Mouse (Mus musculus) liver, postnatal 0 days (tissue): ENCODE measurements around the gene Esyt1. TPM values are rescaled to one million over a fixed set of nuclear protein-coding genes. Genes with fewer than 3 reads are reported as not detected.

Source experiments
- ATAC-seq: fragments of 200-750 bp; cut with Nextera tagmentation; 2 replicates; pipeline ENCODE4 v1.8.0; 2017; ENCODE audit warnings: mild to moderate bottlenecking, moderate library complexity
- DNase-seq: peaks from one replicate; pipeline ENCODE4 v3.0.0-alpha.2; 2016
- H3K27ac ChIP-seq: fragments of 300-500 bp; sonication (generic); 2 replicates; pipeline ENCODE4 v1.5.1; 2014; ENCODE audit warnings: antibody characterized with exemption, moderate library complexity, mild to moderate bottlenecking, low read depth
- H3K27me3 ChIP-seq: fragments of 300-500 bp; sonication (generic); 2 replicates; pipeline ENCODE4 v1.6.1; 2014; ENCODE audit warnings: low read length, control low read depth, mixed read lengths; ENCODE audit not compliant: insufficient read depth
- H3K36me3 ChIP-seq: fragments of 300-500 bp; sonication (generic); replicated peaks from 2 replicates; pipeline ENCODE4 v1.6.1; 2014; ENCODE audit warnings: mild to moderate bottlenecking, control low read depth, low read length, moderate library complexity, mixed read lengths; ENCODE audit not compliant: insufficient read depth
- H3K4me1 ChIP-seq: fragments of 300-500 bp; sonication (generic); 2 replicates; pipeline ENCODE4 v1.6.1; 2014; ENCODE audit warnings: antibody characterized with exemption, mild to moderate bottlenecking, control low read depth; ENCODE audit not compliant: insufficient read depth
- H3K4me2 ChIP-seq: fragments of 300-500 bp; sonication (generic); 2 replicates; pipeline ENCODE4 v1.6.1; 2014; ENCODE audit warnings: low read depth, mild to moderate bottlenecking, low read length, moderate library complexity, mixed read lengths
- H3K4me3 ChIP-seq: fragments of 300-500 bp; sonication (generic); 2 replicates; pipeline ENCODE4 v1.5.1; 2014; ENCODE audit warnings: low read depth, low read length
- H3K9ac ChIP-seq: fragments of 300-500 bp; sonication (generic); replicated peaks from 2 replicates; pipeline ENCODE4 v1.6.1; 2014; ENCODE audit warnings: mild to moderate bottlenecking, moderate library complexity
- H3K9me3 ChIP-seq: fragments of 300-500 bp; sonication (generic); 2 replicates; pipeline ENCODE4 v1.6.1; 2016; ENCODE audit warnings: mild to moderate bottlenecking, control low read depth, low read length, mixed read lengths
- CTCF ChIP-seq: sonication (generic); IDR thresholded peaks from 2 replicates; pipeline ENCODE4 v1.5.1; 2016; ENCODE audit warnings: antibody characterized with exemption, low read depth
- EP300 ChIP-seq: IDR thresholded peaks from 2 replicates; pipeline ENCODE4 v1.6.1; 2016; ENCODE audit warnings: antibody characterized with exemption, low read depth, mild to moderate bottlenecking
- WGBS: fragments of 180-500 bp; shearing (Covaris S2); extraction: QIAGEN DNeasy Blood & Tissue Kit; methylation state at CpG from one replicate; pipeline ENCODE4 v1.1.7; 2014; ENCODE audit not compliant: insufficient replicate concordance; 5-methylcytosine and 5-hydroxymethylcytosine counted together
- polyA plus RNA-seq: library from polyadenylated mRNA; unstranded; fragments of >200 nt; fragmentation: Nextera tagmentation; extraction: Ambion mirVana; gene quantifications from 2 replicates; pipeline ENCODE4 v1.2.1, GENCODE M21; 2015

Esyt1 gene
- 6.6 and 7.6 TPM in 2 replicates for polyA plus RNA-seq

DNA sequence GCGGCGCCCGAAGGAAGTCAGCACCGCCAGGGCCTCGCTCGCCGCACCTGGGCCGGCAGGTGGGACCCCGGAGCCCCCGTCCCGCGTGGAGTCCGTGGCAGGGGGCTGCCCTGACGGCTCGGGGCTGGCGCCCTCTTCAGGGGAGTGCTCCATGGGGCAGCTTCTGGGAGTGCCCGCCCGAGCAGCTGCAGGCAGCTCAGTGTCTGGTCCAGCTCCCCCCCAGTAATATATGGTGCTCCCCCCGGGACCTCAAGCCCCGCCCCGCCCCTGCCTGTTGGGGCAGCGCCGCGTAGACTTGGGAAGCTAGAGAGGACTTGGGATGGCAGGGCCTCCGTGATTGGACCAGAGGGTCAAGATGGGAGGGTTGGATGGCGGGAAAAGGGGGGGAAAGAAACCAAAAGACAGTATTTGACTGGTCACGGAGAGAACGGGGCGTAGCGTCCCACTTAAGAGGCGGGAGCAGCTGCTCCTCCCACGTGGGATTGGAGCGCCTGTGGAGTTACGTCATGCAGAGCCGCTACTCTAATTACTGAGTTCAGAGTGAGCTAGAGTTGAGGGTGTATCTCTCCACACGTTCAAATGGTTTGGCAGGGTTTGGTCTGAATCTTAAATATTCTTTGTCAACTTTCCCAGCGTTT, at the start of gene Esyt1:
TSS of gene Esyt1 (minus strand) at position 201 of the 638 bp plus-strand sequence.
- Histone ChIP-seq H3K4me1 (peaks cover 14% of the 10 kb centered on the region), H3K4me3 (peak within 1 kb of the TSS; percentile 90), H3K9ac (peak within 1 kb of the TSS; percentile 93), H3K27ac (peak within 1 kb of the TSS; percentile 93), H3K9me3 (no peaks in the 10 kb centered on the region), H3K36me3 (peaks cover 20% of the 10 kb centered on the region), H3K4me2 (peak within 1 kb of the TSS; percentile 100), H3K27me3 (no peaks in the 10 kb centered on the region)
- DNase-seq (peak; percentile 93), ATAC-seq (peak; percentile 97)
- peak; percentile 64 for TF ChIP-seq CTCF
- peak; percentile 79 for TF ChIP-seq EP300
- 0% methylated on average over 31 of the region's 37 CpGs for WGBS

GRCm38 (mm10) chr10:128575063-128575462, 49.4 kb upstream of the Esyt1 start:
- H3K36me3 ChIP-seq = peaks cover 36% of the 10 kb centered on the region
- H3K27ac ChIP-seq = no peak overlapping the region
- no peak overlapping the region for H3K9ac ChIP-seq
- 77% methylated on average over 2 of the region's 2 CpGs for WGBS
- no peaks in the 10 kb centered on the region for H3K9me3 ChIP-seq
- DNase-seq = peak; percentile 48
- H3K27me3 ChIP-seq = no peaks in the 10 kb centered on the region
- TF ChIP-seq EP300 (no peak), CTCF (peak; percentile 69)
- no peak overlapping the region for H3K4me2 ChIP-seq
- no peaks in the 10 kb centered on the region for H3K4me1 ChIP-seq
- H3K4me3 ChIP-seq = no peak overlapping the region
- ATAC-seq = no peak

GRCm38 (mm10) chr10:128565788-128566531, 40.3 kb upstream of the Esyt1 start, which contains the start of gene Pa2g4:
Gene Pa2g4 (minus strand): TSS chr10:128565987.
- DNase-seq = peak; percentile 97
- ATAC-seq = peak; percentile 96
- Histone ChIP-seq H3K27me3 (no peaks in the 10 kb centered on the region), H3K9me3 (no peaks in the 10 kb centered on the region), H3K27ac (peak within 1 kb of the TSS; percentile 92), H3K4me3 (peak within 1 kb of the TSS; percentile 93), H3K36me3 (peaks cover 24% of the 10 kb centered on the region), H3K4me1 (peaks cover 14% of the 10 kb centered on the region; the same call in 1 of the 2 replicates), H3K4me2 (peak within 1 kb of the TSS; percentile 95), H3K9ac (peak within 1 kb of the TSS; percentile 95)
- TF ChIP-seq EP300 = peak; percentile 47; the same call in 1 of the 2 replicates
- no peak for TF ChIP-seq CTCF
- WGBS = under 1% methylated on average over 57 of the region's 58 CpGs

GRCm38 (mm10) chr10:128565206-128565787, 39.6 kb upstream of the Esyt1 start:
- Histone ChIP-seq H3K27ac (peak overlapping the region; percentile 92), H3K4me3 (peak overlapping the region; percentile 93), H3K27me3 (no peaks in the 10 kb centered on the region), H3K4me1 (peaks cover 14% of the 10 kb centered on the region; the same call in 1 of the 2 replicates), H3K9me3 (no peaks in the 10 kb centered on the region), H3K9ac (peak overlapping the region; percentile 95), H3K36me3 (peaks cover 30% of the 10 kb centered on the region), H3K4me2 (peak overlapping the region; percentile 95)
- no peak for TF ChIP-seq CTCF
- TF ChIP-seq EP300 = no peak
- ATAC-seq (peak; percentile 24), DNase-seq (peak; percentile 75)
- under 1% methylated on average over 40 of the region's 46 CpGs for WGBS

DNA sequence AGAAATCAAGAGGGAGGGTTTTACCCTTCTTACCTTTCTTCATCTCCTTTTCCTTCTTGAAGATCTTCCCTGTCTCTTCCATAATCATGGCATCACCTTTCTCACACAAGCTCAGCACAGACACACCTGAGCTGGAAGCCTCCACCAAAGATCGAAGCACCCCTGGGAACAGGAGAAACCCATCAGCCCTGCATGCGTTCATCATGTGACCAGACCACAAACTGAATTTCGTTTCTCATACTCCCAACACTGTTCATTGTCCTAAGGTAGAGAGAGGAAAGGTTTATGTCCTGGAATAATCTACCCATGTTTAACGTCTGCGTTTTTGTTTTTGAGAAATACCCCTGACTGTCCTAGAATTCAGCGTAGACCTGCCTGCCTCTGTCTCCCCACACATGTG, 37.9 kb upstream of the Esyt1 start:
- Histone ChIP-seq H3K27ac (no peak overlapping the region), H3K9me3 (no peaks in the 10 kb centered on the region), H3K4me1 (peaks cover 14% of the 10 kb centered on the region; the same call in 1 of the 2 replicates), H3K27me3 (no peaks in the 10 kb centered on the region), H3K36me3 (peaks cover 44% of the 10 kb centered on the region), H3K4me2 (peak overlapping the region; percentile 95), H3K9ac (peak overlapping the region; percentile 95; the same call in 1 of the 2 replicates), H3K4me3 (peak overlapping the region; percentile 5; the same call in 1 of the 2 replicates)
- DNase-seq = no peak
- no peak for TF ChIP-seq CTCF
- WGBS = 69% methylated on average over 6 of the region's 6 CpGs
- ATAC-seq = no peak

- ATAC-seq = no peak
- 79% methylated on average over 6 of the region's 6 CpGs for WGBS
- Histone ChIP-seq H3K27me3 (no peaks in the 10 kb centered on the region), H3K9ac (no peak overlapping the region), H3K27ac (no peak overlapping the region), H3K4me2 (no peak overlapping the region), H3K4me3 (no peak overlapping the region), H3K4me1 (no peaks in the 10 kb centered on the region), H3K36me3 (peaks cover 46% of the 10 kb centered on the region), H3K9me3 (no peaks in the 10 kb centered on the region)
- no peak for TF ChIP-seq CTCF
- TF ChIP-seq EP300 = no peak
- no peak for DNase-seq
Measured at GRCm38 (mm10) chr10:128556963-128557362, 31.3 kb upstream of the Esyt1 start.
